Mouse (Mus musculus): ENCODE measurements around the gene Dpp6.

DNA sequence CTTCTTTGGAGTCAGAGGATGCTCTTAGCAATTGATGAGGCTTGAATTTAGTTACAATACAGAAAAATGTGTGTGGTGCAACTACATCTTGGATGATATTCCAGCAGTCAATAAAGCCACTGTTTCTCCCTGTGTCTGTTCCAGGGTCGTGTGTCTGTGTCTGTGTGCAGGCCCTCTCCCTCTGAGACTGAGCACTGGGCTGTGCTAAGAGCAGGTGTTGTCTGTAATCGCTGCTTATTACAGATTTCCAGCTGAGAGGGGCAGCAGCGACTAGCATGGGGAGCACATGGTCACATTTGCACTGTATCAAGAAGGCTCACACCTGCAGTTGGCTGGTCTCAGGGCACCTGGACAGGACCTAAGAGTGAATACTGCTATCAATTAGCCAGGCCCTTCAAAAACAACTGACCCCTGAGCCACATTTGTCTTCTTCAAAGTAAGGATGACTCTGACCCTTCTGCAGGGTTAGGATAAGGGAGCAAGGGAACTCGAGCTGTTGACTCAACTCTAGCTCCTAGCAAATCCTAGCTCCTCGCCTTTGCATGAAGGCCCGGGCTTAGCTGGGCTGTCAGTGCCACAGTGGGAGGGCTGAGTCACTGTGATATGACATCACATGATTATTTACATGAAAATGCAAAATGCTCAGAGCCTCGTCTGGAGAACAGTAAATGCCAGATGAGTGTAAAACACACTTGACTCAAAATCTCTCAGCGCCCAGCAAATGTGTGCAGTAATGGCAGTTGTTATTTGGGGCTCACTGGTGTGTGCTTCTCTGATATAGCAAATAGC, 771.2 kb downstream of the Dpp6 start:
- TF ChIP-seq CTCF (IDR thresholded peaks at IDR 0.05; ENCODE audit: low read depth) (no peak), EP300 (IDR thresholded peaks at IDR 0.05; ENCODE audit: low read depth) (no peak)

Data from liver, postnatal 0 days (tissue).